ENCODE assay signal across 15 mouse cellular contexts in the genomic region with DNA sequence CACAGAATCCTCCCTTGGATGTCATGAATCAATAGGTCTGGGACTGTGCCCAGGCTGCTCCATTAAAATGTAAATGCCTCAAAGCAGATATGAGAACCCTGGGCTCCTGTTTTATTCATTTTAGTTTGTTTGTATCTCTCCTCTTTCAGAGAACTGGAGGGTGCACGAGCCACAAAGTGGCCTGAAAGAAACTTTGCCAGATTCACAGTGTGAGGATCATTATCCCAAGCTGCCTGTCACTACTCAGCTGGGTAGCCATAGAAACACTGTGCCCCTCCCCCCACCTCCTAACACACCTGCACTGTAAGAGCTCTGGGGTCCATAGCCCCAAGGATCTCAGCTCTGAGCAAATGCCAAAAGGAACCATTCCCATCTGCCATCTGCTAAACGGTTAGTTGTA.
DNase-seq lines count a peak whose midpoint lies in the region; ATAC-seq and TF ChIP-seq lines count a peak whose summit lies in the region.
"Had no signal": no experiment of that assay in that cellular context is flagged by ENCODE, and none has a peak within 500 bp of the region (broad histone marks: within the 10 kb centered on the region; RNA-seq: fewer than 3 reads in every experiment).

No protein-coding gene starts in this region.

- no peak overlapping the region for H3K27ac ChIP-seq in neural tube, embryonic 11.5 days (ENCODE audit: low read depth, low read length)
- H3K27ac ChIP-seq in forebrain, embryonic 16.5 days (ENCODE audit: low read length), result peak overlapping the region; percentile 70
- H3K27ac ChIP-seq in midbrain, embryonic 12.5 days (replicated peaks), result no peak overlapping the region
- no peak overlapping the region for H3K27ac ChIP-seq in gastrocnemius, adult 2 months
- H3K27ac ChIP-seq: embryonic facial prominence, embryonic 15.5 days; limb, embryonic 13.5 days had no signal

- H3K4me2 ChIP-seq in neural tube, embryonic 11.5 days (ENCODE audit: low read depth), result no peak overlapping the region
- no peak overlapping the region for H3K4me2 ChIP-seq in forebrain, embryonic 16.5 days (ENCODE audit: low read length)
- H3K4me2 ChIP-seq in midbrain, embryonic 12.5 days (replicated peaks), result no peak overlapping the region
- H3K4me2 ChIP-seq: embryonic facial prominence, embryonic 15.5 days; limb, embryonic 13.5 days had no signal

- 0 out of 2 replicates have a peak, but pooled peaks have one; percentile 53 for ATAC-seq in neural tube, embryonic 11.5 days (ENCODE audit: insufficient read depth, low FRiP score, low TSS enrichment)
- ATAC-seq in forebrain, embryonic 16.5 days, result peak; percentile 92
- ATAC-seq in midbrain, embryonic 12.5 days (ENCODE audit: low FRiP score, low read depth), result peak; percentile 87

- intact Hi-C loops in gastrocnemius, adult 2 months (cut with DNase I), result no loop called here

- no peak overlapping the region for H3K9ac ChIP-seq in neural tube, embryonic 11.5 days (ENCODE audit: low read length)
- H3K9ac ChIP-seq in forebrain, embryonic 16.5 days (replicated peaks; ENCODE audit: low read depth, low read length), result no peak overlapping the region
- H3K9ac ChIP-seq in midbrain, embryonic 12.5 days (replicated peaks), result no peak overlapping the region
- H3K9ac ChIP-seq: embryonic facial prominence, embryonic 15.5 days; limb, embryonic 13.5 days had no signal

- H3K27me3 ChIP-seq in neural tube, embryonic 11.5 days (ENCODE audit: control insufficient read depth, insufficient read depth, low read length), result no peaks in the 10 kb centered on the region
- no peaks in the 10 kb centered on the region for H3K27me3 ChIP-seq in forebrain, embryonic 16.5 days (replicated peaks; ENCODE audit: control insufficient read depth, insufficient read depth, low read length)
- H3K27me3 ChIP-seq in midbrain, embryonic 12.5 days, result no peaks in the 10 kb centered on the region
- H3K27me3 ChIP-seq: embryonic facial prominence, embryonic 15.5 days; limb, embryonic 13.5 days had no signal

- no peak overlapping the region for H3K4me3 ChIP-seq in neural tube, embryonic 11.5 days (ENCODE audit: low read depth, low read length)
- H3K4me3 ChIP-seq in forebrain, embryonic 16.5 days (replicated peaks; ENCODE audit: low read length), result no peak overlapping the region
- no peak overlapping the region for H3K4me3 ChIP-seq in midbrain, embryonic 12.5 days
- H3K4me3 ChIP-seq in gastrocnemius, adult 2 months, result no peak overlapping the region
- H3K4me3 ChIP-seq: embryonic facial prominence, embryonic 15.5 days; limb, embryonic 13.5 days had no signal

- H3K36me3 ChIP-seq in neural tube, embryonic 11.5 days (ENCODE audit: control insufficient read depth, insufficient read depth, low read length), result no peaks in the 10 kb centered on the region
- no peaks in the 10 kb centered on the region for H3K36me3 ChIP-seq in forebrain, embryonic 16.5 days (ENCODE audit: control insufficient read depth, insufficient read depth)
- H3K36me3 ChIP-seq in midbrain, embryonic 12.5 days, result no peaks in the 10 kb centered on the region
- H3K36me3 ChIP-seq: embryonic facial prominence, embryonic 15.5 days; limb, embryonic 13.5 days had no signal

- 47% methylated on average over 2 of the region's 2 CpGs for WGBS in neural tube, embryonic 11.5 days
- 13% methylated on average over 2 of the region's 2 CpGs for WGBS in forebrain, embryonic 16.5 days
- WGBS in midbrain, embryonic 12.5 days, result 33% methylated on average over 2 of the region's 2 CpGs

- H3K4me1 ChIP-seq in neural tube, embryonic 11.5 days (ENCODE audit: control insufficient read depth, insufficient read depth, low read length), result no peaks in the 10 kb centered on the region
- peaks cover 13% of the 10 kb centered on the region for H3K4me1 ChIP-seq in forebrain, embryonic 16.5 days (replicated peaks; ENCODE audit: control insufficient read depth, insufficient read depth, low read length)
- H3K4me1 ChIP-seq in midbrain, embryonic 12.5 days, result peaks cover 12% of the 10 kb centered on the region; the same call in 1 of the 2 replicates
- H3K4me1 ChIP-seq: embryonic facial prominence, embryonic 15.5 days; limb, embryonic 13.5 days had no signal

- TF ChIP-seq CTCF in gastrocnemius, adult 2 months (IDR thresholded peaks at IDR 0.05), result no peak

- DNase-seq in neural tube, embryonic 11.5 days (ENCODE audit: low spot score), result no peak
- DNase-seq in neural tube, embryonic 10.5 days (ENCODE audit: extremely low spot score, low spot score), result no peak
- DNase-seq in gastrocnemius, postnatal 4 days (ENCODE audit: low spot score in 2 of 2), result no peak
- no peak for DNase-seq in left cerebral cortex, adult 9 months (ENCODE audit: low spot score in 2 of 2)
- no peak for DNase-seq in gastrocnemius, adult 2 months
- DNase-seq: cerebellum, adult 11 months; gastrocnemius, postnatal 10 days; kidney, adult 18-20 months; kidney, postnatal 14 days; lung, postnatal 10 days; right cerebral cortex, postnatal 25 days had no signal

- no peaks in the 10 kb centered on the region for H3K9me3 ChIP-seq in neural tube, embryonic 11.5 days (ENCODE audit: control insufficient read depth, low read length)
- no peaks in the 10 kb centered on the region for H3K9me3 ChIP-seq in forebrain, embryonic 16.5 days (ENCODE audit: control insufficient read depth, low read length)
- no peaks in the 10 kb centered on the region for H3K9me3 ChIP-seq in midbrain, embryonic 12.5 days
- H3K9me3 ChIP-seq: embryonic facial prominence, embryonic 15.5 days; limb, embryonic 13.5 days had no signal
